11 mouse cellular contexts compared by ENCODE assay signal in the genomic region with DNA sequence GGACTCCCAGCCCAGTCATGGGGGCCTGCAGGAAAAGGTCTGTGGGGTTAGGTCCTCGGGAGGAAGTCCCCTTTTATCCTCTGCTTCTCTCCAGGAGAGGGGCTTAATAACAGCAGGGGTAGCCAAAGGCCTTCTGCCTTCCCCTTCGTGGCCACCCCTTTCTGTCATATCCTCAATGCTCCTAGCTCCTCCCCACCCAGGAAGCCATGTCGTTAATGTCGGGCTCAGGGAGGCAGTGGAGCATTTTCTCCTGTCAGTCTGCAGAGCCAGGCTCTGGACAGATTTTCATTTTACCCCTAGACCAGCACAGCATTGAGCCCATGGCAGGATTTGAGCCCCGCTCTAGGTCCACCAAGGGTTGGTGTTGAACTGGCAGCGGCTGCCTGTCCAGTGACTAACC. TPM values are rescaled to one million over a fixed set of nuclear protein-coding genes. Genes with fewer than 3 reads are reported as not detected.
DNase-seq lines count a peak whose midpoint lies in the region; ATAC-seq and TF ChIP-seq lines count a peak whose summit lies in the region.
"Had no signal": no experiment of that assay in that cellular context is flagged by ENCODE, and none has a peak within 500 bp of the region (broad histone marks: within the 10 kb centered on the region; RNA-seq: fewer than 3 reads in every experiment).

No protein-coding gene starts in this region.

- no peak for TF ChIP-seq POLR2A in kidney, adult 2 months (IDR thresholded peaks at IDR 0.05; ENCODE audit: low read depth, low read length)

- ATAC-seq in kidney, embryonic 15.5 days (replicated peaks; ENCODE audit: low FRiP score): no peak
- no peak for ATAC-seq in embryonic facial prominence, embryonic 13.5 days (ENCODE audit: insufficient number of reproducible peaks, insufficient read depth, low FRiP score, low TSS enrichment, low read depth)
- no peak for ATAC-seq in hindbrain, embryonic 13.5 days (ENCODE audit: low FRiP score)
- no peak for ATAC-seq in midbrain, postnatal 0 days (ENCODE audit: low FRiP score)

- no peak for DNase-seq in kidney, adult 2 months
- no peak for DNase-seq in midbrain, postnatal 0 days (ENCODE audit: low spot score)
- no peak for DNase-seq in heart, adult 18-20 months
- no peak for DNase-seq in kidney, postnatal 4 days
- DNase-seq in cerebellum, adult 11 months: no peak

- no peak overlapping the region for H3K4me2 ChIP-seq in kidney, embryonic 15.5 days
- H3K4me2 ChIP-seq in embryonic facial prominence, embryonic 13.5 days: no peak overlapping the region
- H3K4me2 ChIP-seq in hindbrain, embryonic 13.5 days: peak overlapping the region; percentile 100
- peak overlapping the region; percentile 99 for H3K4me2 ChIP-seq in midbrain, postnatal 0 days (ENCODE audit: low read depth, low read length, poor library complexity, severe bottlenecking)
- H3K4me2 ChIP-seq: lung, embryonic 15.5 days had no signal

- H3K4me3 ChIP-seq in kidney, adult 2 months (ENCODE audit: insufficient read depth, low read depth, low read length): no peak overlapping the region
- no peak overlapping the region for H3K4me3 ChIP-seq in kidney, embryonic 15.5 days (replicated peaks)
- H3K4me3 ChIP-seq in embryonic facial prominence, embryonic 13.5 days: no peak overlapping the region
- peak overlapping the region; percentile 99 for H3K4me3 ChIP-seq in hindbrain, embryonic 13.5 days
- peak overlapping the region; percentile 97; the same call in 1 of the 2 replicates for H3K4me3 ChIP-seq in midbrain, postnatal 0 days (ENCODE audit: low read depth, low read length)
- H3K4me3 ChIP-seq: heart, adult 2 months; lung, embryonic 15.5 days had no signal

- H3K4me1 ChIP-seq in kidney, adult 2 months (ENCODE audit: control insufficient read depth, insufficient read depth, low read length): peaks cover 47% of the 10 kb centered on the region
- peaks cover 72% of the 10 kb centered on the region for H3K4me1 ChIP-seq in kidney, embryonic 15.5 days
- H3K4me1 ChIP-seq in embryonic facial prominence, embryonic 13.5 days: peaks cover 49% of the 10 kb centered on the region
- peaks cover 77% of the 10 kb centered on the region for H3K4me1 ChIP-seq in hindbrain, embryonic 13.5 days (replicated peaks)
- H3K4me1 ChIP-seq in midbrain, postnatal 0 days (ENCODE audit: insufficient read depth, low read length): peaks cover 41% of the 10 kb centered on the region

- H3K27ac ChIP-seq in kidney, adult 2 months (ENCODE audit: insufficient read depth, low read depth, low read length): peak overlapping the region; percentile 18; the same call in 1 of the 2 replicates
- no peak overlapping the region for H3K27ac ChIP-seq in kidney, embryonic 15.5 days
- H3K27ac ChIP-seq in embryonic facial prominence, embryonic 13.5 days: no peak overlapping the region
- no peak overlapping the region for H3K27ac ChIP-seq in hindbrain, embryonic 13.5 days
- no peak overlapping the region for H3K27ac ChIP-seq in midbrain, postnatal 0 days (ENCODE audit: low read depth, low read length)
- H3K27ac ChIP-seq: heart, adult 2 months; lung, embryonic 15.5 days had no signal

- H3K36me3 ChIP-seq in kidney, adult 2 months (ENCODE audit: control insufficient read depth, insufficient read depth, low read length): no peaks in the 10 kb centered on the region
- peaks cover 26% of the 10 kb centered on the region for H3K36me3 ChIP-seq in kidney, embryonic 15.5 days
- peaks cover 61% of the 10 kb centered on the region for H3K36me3 ChIP-seq in embryonic facial prominence, embryonic 13.5 days
- H3K36me3 ChIP-seq in hindbrain, embryonic 13.5 days: peaks cover 59% of the 10 kb centered on the region
- H3K36me3 ChIP-seq in midbrain, postnatal 0 days (ENCODE audit: insufficient read depth, low read length): peaks cover 17% of the 10 kb centered on the region
- H3K36me3 ChIP-seq: G1E had no signal

- no peak overlapping the region for H3K9ac ChIP-seq in kidney, embryonic 15.5 days
- H3K9ac ChIP-seq in embryonic facial prominence, embryonic 13.5 days: peak overlapping the region; percentile 99; the same call in 1 of the 2 replicates
- H3K9ac ChIP-seq in hindbrain, embryonic 13.5 days: peak overlapping the region; percentile 100
- H3K9ac ChIP-seq in midbrain, postnatal 0 days (replicated peaks; ENCODE audit: low read length, poor library complexity, severe bottlenecking): peak overlapping the region; percentile 42
- H3K9ac ChIP-seq: lung, embryonic 15.5 days had no signal

- no peaks in the 10 kb centered on the region for H3K9me3 ChIP-seq in kidney, embryonic 15.5 days (replicated peaks)
- H3K9me3 ChIP-seq in embryonic facial prominence, embryonic 13.5 days: no peaks in the 10 kb centered on the region
- no peaks in the 10 kb centered on the region for H3K9me3 ChIP-seq in hindbrain, embryonic 13.5 days
- no peaks in the 10 kb centered on the region for H3K9me3 ChIP-seq in midbrain, postnatal 0 days (ENCODE audit: low read length)
- H3K9me3 ChIP-seq: G1E; lung, embryonic 15.5 days had no signal

- H3K27me3 ChIP-seq in kidney, adult 2 months (replicated peaks; ENCODE audit: control insufficient read depth, insufficient read depth, low read length): no peaks in the 10 kb centered on the region
- H3K27me3 ChIP-seq in kidney, embryonic 15.5 days: no peaks in the 10 kb centered on the region
- no peaks in the 10 kb centered on the region for H3K27me3 ChIP-seq in embryonic facial prominence, embryonic 13.5 days
- no peaks in the 10 kb centered on the region for H3K27me3 ChIP-seq in hindbrain, embryonic 13.5 days
- no peaks in the 10 kb centered on the region for H3K27me3 ChIP-seq in midbrain, postnatal 0 days (ENCODE audit: insufficient read depth, low read length)
- H3K27me3 ChIP-seq: lung, embryonic 15.5 days had no signal

- WGBS in kidney, adult 2 months: 60% methylated on average over 6 of the region's 6 CpGs
- WGBS in kidney, embryonic 15.5 days: 53% methylated on average over 6 of the region's 6 CpGs
- WGBS in embryonic facial prominence, embryonic 13.5 days: 62% methylated on average over 6 of the region's 6 CpGs
- 52% methylated on average over 6 of the region's 6 CpGs for WGBS in hindbrain, embryonic 13.5 days
- WGBS in midbrain, postnatal 0 days: 32% methylated on average over 6 of the region's 6 CpGs

- TF ChIP-seq CTCF in kidney, adult 2 months (conservative IDR thresholded peaks at IDR 0.05; ENCODE audit: insufficient read depth, insufficient read length, low read depth, low read length): no peak
- TF ChIP-seq CTCF in midbrain, postnatal 0 days (IDR thresholded peaks at IDR 0.05): no peak

RNA-seq across cellular contexts. Expression of a gene that starts 3.9 kb away (rescaled TPM):
- polyA plus RNA-seq in kidney, adult 2 months (2012; rRNA removed): 29.2 and 31.5 TPM in 2 replicates
- polyA plus RNA-seq in kidney, embryonic 15.5 days (2015; fragmentation: Nextera tagmentation; extraction: Ambion mirVana): 31.5 and 33.1 TPM in 2 replicates
- 54.3 and 58.9 TPM in 2 replicates for polyA plus RNA-seq in embryonic facial prominence, embryonic 13.5 days (2015; fragmentation: Nextera tagmentation; extraction: Ambion mirVana)
- 248 and 253 TPM in 2 replicates for polyA plus RNA-seq in hindbrain, embryonic 13.5 days (2015; fragmentation: Nextera tagmentation; extraction: Ambion mirVana)
- 535 and 557 TPM in 2 replicates for total RNA-seq in midbrain, postnatal 0 days (2014; rRNA removed)
- polyA plus RNA-seq in midbrain, postnatal 0 days (2015; fragmentation: Nextera tagmentation; extraction: Ambion mirVana): 183 and 184 TPM in 2 replicates
- total RNA-seq in heart, adult 18-20 months (2021): 10 to 100 TPM; 72.3 to 73.8 TPM

Comparison
In these comparisons a context has a peak if more than half of its experiments do, and no peak if none do; other contexts are left out.
1. H3K4me3 ChIP-seq: peak in hindbrain, embryonic 13.5 days (single experiment) and midbrain, postnatal 0 days (single experiment); none in kidney, adult 2 months (single experiment), kidney, embryonic 15.5 days (single experiment) and embryonic facial prominence, embryonic 13.5 days (single experiment).
2. H3K4me2 ChIP-seq: peak in hindbrain, embryonic 13.5 days (single experiment) and midbrain, postnatal 0 days (single experiment); none in kidney, embryonic 15.5 days (single experiment) and embryonic facial prominence, embryonic 13.5 days (single experiment).